Mouse (Mus musculus) bone marrow, adult 2 months (tissue): ENCODE measurements at regions not wholly inside any gene's neighbourhood (a gene's known extent, or its start where the extent isn't known, plus 50 kb on each side); places are given as distances from the start of the nearest gene placed in this dataset.

Experiments used
- CTCF ChIP-seq: fragments of 200-500 bp; IDR thresholded peaks from 2 replicates; pipeline ENCODE4 v1.5.1; 2011; ENCODE audit warnings: low read length, control low read depth; ENCODE audit not compliant: control insufficient read depth, insufficient read depth
- POLR2A ChIP-seq: fragments of 200-500 bp; IDR thresholded peaks from 2 replicates; pipeline ENCODE4 v1.6.1; 2011; ENCODE audit warnings: low read depth, mild to moderate bottlenecking, control low read depth, low read length, borderline replicate concordance; ENCODE audit not compliant: control insufficient read depth

DNA sequence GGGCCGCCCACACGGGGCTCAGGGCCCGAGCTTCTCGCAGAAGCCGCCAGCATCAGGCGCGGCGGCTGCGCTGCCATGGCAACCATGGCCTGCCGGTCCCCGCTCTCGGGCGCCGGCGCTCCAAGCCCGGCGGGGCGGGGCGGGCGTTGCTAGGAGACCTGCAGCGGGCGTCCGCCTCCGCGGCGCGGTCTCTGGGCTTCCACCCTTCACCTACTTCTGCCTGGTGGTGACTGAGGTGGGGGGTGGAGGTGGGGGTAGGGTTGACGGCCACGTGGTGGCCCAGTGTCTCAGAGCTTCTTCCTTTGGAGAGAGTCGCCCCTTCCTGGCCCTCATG is 64.5 kb upstream of the Foxn3 start:
- TF ChIP-seq CTCF = no peak
- TF ChIP-seq POLR2A = no peak
